Mouse (Mus musculus) MEL-GATA-1-ER (cell line): ENCODE results near the gene Dctpp1.

Experiments
- DNase-seq: peaks from one replicate; pipeline ENCODE4 v3.0.0-alpha.2; 2012; ENCODE audit warnings: low read depth; ENCODE audit errors: extremely low read depth

The Dctpp1 gene

GRCm38 (mm10) chr7:127211014-127211745, 49.3 kb downstream of the Dctpp1 start:
- DNase-seq = no peak

GRCm38 (mm10) chr7:127210266-127210665, 50.2 kb downstream of the Dctpp1 start:
- DNase-seq = no peak

GRCm38 (mm10) chr7:127209851-127210250, 50.7 kb downstream of the Dctpp1 start:
- no peak for DNase-seq

- DNase-seq = peak; percentile 100
Measured at GRCm38 (mm10) chr7:127208553-127209438, 51.7 kb downstream of the Dctpp1 start, which contains the start of gene Mylpf. Mylpf (plus strand) TSS chr7:127208890.

GRCm38 (mm10) chr7:127208295-127208552, 52.3 kb downstream of the Dctpp1 start, which contains the start of gene Tbc1d10b:
Tbc1d10b (minus strand) TSS chr7:127208468.
- no peak for DNase-seq

GRCm38 (mm10) chr7:127207374-127208294, 52.9 kb downstream of the Dctpp1 start:
- DNase-seq = no peak
